7 mouse cellular contexts compared by ENCODE assay signal in genomic region chr5:81022306-81023071, GRCm38 (mm10). TPM values are rescaled to one million over a fixed set of nuclear protein-coding genes. Genes with fewer than 3 reads are reported as not detected.
DNase-seq lines count a peak whose midpoint lies in the region; ATAC-seq and TF ChIP-seq lines count a peak whose summit lies in the region.

No protein-coding gene starts in this region.

- H3K4me3 ChIP-seq in ES-E14 (ENCODE audit: insufficient read depth in 1 of 2, low read depth in 1 of 2, low read length in 2 of 2, poor library complexity in 1 of 2, severe bottlenecking in 1 of 2) = peak overlapping the region; percentile 14 to 20; a peak in 2 of 4 replicates
- H3K4me3 ChIP-seq in forebrain, embryonic 16.5 days (replicated peaks; ENCODE audit: low read length) = peak overlapping the region; percentile 72
- H3K4me3 ChIP-seq in hindbrain, postnatal 0 days (ENCODE audit: low read length) = peak overlapping the region; percentile 86
- peak overlapping the region; percentile 85 for H3K4me3 ChIP-seq in limb, embryonic 12.5 days (replicated peaks)
- peak overlapping the region; percentile 87 for H3K4me3 ChIP-seq in midbrain, embryonic 15.5 days

- in situ Hi-C loops in ES-E14 (cut with MboI; ENCODE audit: low sequenced_read_pairs in 2 of 2, unreplicated experiment in 2 of 2) = no loop called here

- no peaks in the 10 kb centered on the region for H3K9me3 ChIP-seq in ES-E14 (ENCODE audit: control insufficient read depth, insufficient read depth, low read depth, low read length)
- H3K9me3 ChIP-seq in forebrain, embryonic 16.5 days (ENCODE audit: control insufficient read depth, low read length) = peaks cover 4% of the 10 kb centered on the region; the same call in 1 of the 2 replicates
- H3K9me3 ChIP-seq in hindbrain, postnatal 0 days (ENCODE audit: low read length) = no peaks in the 10 kb centered on the region
- H3K9me3 ChIP-seq in limb, embryonic 12.5 days = no peaks in the 10 kb centered on the region
- no peaks in the 10 kb centered on the region for H3K9me3 ChIP-seq in midbrain, embryonic 15.5 days

- ATAC-seq in forebrain, embryonic 16.5 days = no peak
- ATAC-seq in hindbrain, postnatal 0 days = no peak
- no peak for ATAC-seq in limb, embryonic 12.5 days (ENCODE audit: insufficient number of reproducible peaks, insufficient read depth, low FRiP score, low TSS enrichment, low read depth)
- 0 out of 2 replicates have a peak, but pooled peaks have one; percentile 2 for ATAC-seq in midbrain, embryonic 15.5 days (replicated peaks)

- H3K27ac ChIP-seq in ES-E14 (ENCODE audit: insufficient read depth, low read depth, low read length, poor library complexity, severe bottlenecking) = no peak overlapping the region
- peak overlapping the region; percentile 97 for H3K27ac ChIP-seq in forebrain, embryonic 16.5 days (ENCODE audit: low read length)
- H3K27ac ChIP-seq in hindbrain, postnatal 0 days = peak overlapping the region; percentile 99
- H3K27ac ChIP-seq in limb, embryonic 12.5 days = peak overlapping the region; percentile 67
- peak overlapping the region; percentile 100 for H3K27ac ChIP-seq in midbrain, embryonic 15.5 days

- no peak overlapping the region for H3K9ac ChIP-seq in ES-E14 (ENCODE audit: insufficient read depth, low read depth, low read length, poor library complexity, severe bottlenecking)
- H3K9ac ChIP-seq in forebrain, embryonic 16.5 days (replicated peaks; ENCODE audit: low read depth, low read length) = peak overlapping the region; percentile 91
- peak overlapping the region; percentile 79 for H3K9ac ChIP-seq in hindbrain, postnatal 0 days (replicated peaks; ENCODE audit: low read length)
- H3K9ac ChIP-seq in limb, embryonic 12.5 days (replicated peaks) = peak overlapping the region; percentile 93
- peak overlapping the region; percentile 92 for H3K9ac ChIP-seq in midbrain, embryonic 15.5 days

- H3K4me1 ChIP-seq in ES-E14 (ENCODE audit: control insufficient read depth in 2 of 2, insufficient read depth in 2 of 2, low read length in 2 of 2, poor library complexity in 1 of 2) = peaks cover 0 to 2% of the 10 kb centered on the region in 2 experiments; a peak in 1 of 4 replicates
- H3K4me1 ChIP-seq in forebrain, embryonic 16.5 days (replicated peaks; ENCODE audit: control insufficient read depth, insufficient read depth, low read length) = peaks cover 10% of the 10 kb centered on the region; the same call in 1 of the 2 replicates
- no peaks in the 10 kb centered on the region; the same call in 1 of the 2 replicates for H3K4me1 ChIP-seq in hindbrain, postnatal 0 days (ENCODE audit: insufficient read depth, low read length)
- H3K4me1 ChIP-seq in limb, embryonic 12.5 days (replicated peaks) = peaks cover 12% of the 10 kb centered on the region
- peaks cover 20% of the 10 kb centered on the region for H3K4me1 ChIP-seq in midbrain, embryonic 15.5 days

- peak overlapping the region; percentile 86 for H3K4me2 ChIP-seq in forebrain, embryonic 16.5 days (ENCODE audit: low read length)
- H3K4me2 ChIP-seq in hindbrain, postnatal 0 days (ENCODE audit: low read depth, low read length) = peak overlapping the region; percentile 74
- peak overlapping the region; percentile 86 for H3K4me2 ChIP-seq in limb, embryonic 12.5 days
- H3K4me2 ChIP-seq in midbrain, embryonic 15.5 days = peak overlapping the region; percentile 69

- H3K36me3 ChIP-seq in ES-E14 (ENCODE audit: control insufficient read depth, insufficient read depth, low read length, poor library complexity, severe bottlenecking) = no peaks in the 10 kb centered on the region
- H3K36me3 ChIP-seq in forebrain, embryonic 16.5 days (ENCODE audit: control insufficient read depth, insufficient read depth) = no peaks in the 10 kb centered on the region
- no peaks in the 10 kb centered on the region for H3K36me3 ChIP-seq in hindbrain, postnatal 0 days (ENCODE audit: insufficient read depth, low read length)
- H3K36me3 ChIP-seq in limb, embryonic 12.5 days = no peaks in the 10 kb centered on the region
- no peaks in the 10 kb centered on the region for H3K36me3 ChIP-seq in midbrain, embryonic 15.5 days (replicated peaks)

- no peak for DNase-seq in ES-E14 (ENCODE audit: low read depth, low spot score)
- DNase-seq in cerebellum, adult 11 months = peak; percentile 34
- peak; percentile 61 for DNase-seq in hindbrain, postnatal 0 days (ENCODE audit: low spot score)
- peak; percentile 3 for DNase-seq in urinary bladder, postnatal 25 days (ENCODE audit: low spot score)

- H3K27me3 ChIP-seq in forebrain, embryonic 16.5 days (replicated peaks; ENCODE audit: control insufficient read depth, insufficient read depth, low read length) = peaks cover 6% of the 10 kb centered on the region
- H3K27me3 ChIP-seq in hindbrain, postnatal 0 days (ENCODE audit: insufficient read depth, low read length) = no peaks in the 10 kb centered on the region
- H3K27me3 ChIP-seq in limb, embryonic 12.5 days = no peaks in the 10 kb centered on the region
- H3K27me3 ChIP-seq in midbrain, embryonic 15.5 days (replicated peaks) = no peaks in the 10 kb centered on the region

- TF ChIP-seq CTCF in hindbrain, postnatal 0 days (IDR thresholded peaks at IDR 0.05; ENCODE audit: low read depth) = 0 out of 2 replicates have a peak, but pooled peaks have one; percentile 0

- WGBS in forebrain, embryonic 16.5 days = under 1% methylated on average over 24 of the region's 24 CpGs
- WGBS in hindbrain, postnatal 0 days = 0% methylated on average over 24 of the region's 24 CpGs
- under 1% methylated on average over 24 of the region's 24 CpGs for WGBS in limb, embryonic 12.5 days
- under 1% methylated on average over 24 of the region's 24 CpGs for WGBS in midbrain, embryonic 15.5 days

TF ChIP-seq in ES-E14, 5 proteins besides CTCF, POLR2A, EP300 and RAD21:
- no peak for TF ChIP-seq ZC3H11A (IDR thresholded peaks at IDR 0.05; ENCODE audit: borderline replicate concordance, low read depth, low read length)
- TF ChIP-seq ZNF384 (IDR thresholded peaks at IDR 0.05; ENCODE audit: low read depth, low read length) = no peak
- no peak for TF ChIP-seq CHD2 (IDR thresholded peaks at IDR 0.05; ENCODE audit: low read depth, low read length)
- TF ChIP-seq MAFK (IDR thresholded peaks at IDR 0.05; ENCODE audit: insufficient read depth, low read depth, low read length) = no peak
- no peak for TF ChIP-seq HCFC1 (IDR thresholded peaks at IDR 0.05; ENCODE audit: borderline replicate concordance, insufficient read depth, low read length)

RNA-seq across cellular contexts. Expression of gene Adgrl3, which starts 2.6 kb away (rescaled TPM):
- 5.4 and 11.3 TPM in 2 replicates for total RNA-seq in ES-E14 (2012; rRNA removed)
- polyA plus RNA-seq in forebrain, embryonic 16.5 days (2015; fragmentation: Nextera tagmentation; extraction: Ambion mirVana) = 46.5 and 63.6 TPM in 2 replicates
- 186 and 196 TPM in 2 replicates for total RNA-seq in hindbrain, postnatal 0 days (2014; rRNA removed)
- polyA plus RNA-seq in hindbrain, postnatal 0 days (2015; fragmentation: Nextera tagmentation; extraction: Ambion mirVana) = 50.1 and 52.7 TPM in 2 replicates
- polyA plus RNA-seq in limb, embryonic 12.5 days (2016; fragmentation: Nextera tagmentation; extraction: Ambion mirVana) = 56.5 and 62.9 TPM in 2 replicates
- 69.9 and 75.6 TPM in 2 replicates for polyA plus RNA-seq in midbrain, embryonic 15.5 days (2015; fragmentation: Nextera tagmentation; extraction: Ambion mirVana)

Comparison
In these comparisons a context has a peak if more than half of its experiments do, and no peak if none do; other contexts are left out.
1. H3K4me3 ChIP-seq: peak in every context shown above with its lines; median percentile 87 in midbrain, embryonic 15.5 days; 86 in hindbrain, postnatal 0 days; 85 in limb, embryonic 12.5 days; 72 in forebrain, embryonic 16.5 days; 17 in ES-E14.